Mouse (Mus musculus): Measurements from ENCODE around the gene Lifr.

GRCm38 (mm10) chr15:7189678-7190454 lies 99.5 kb downstream of the Lifr start:
- no peak for TF ChIP-seq POLR2A (IDR thresholded peaks at IDR 0.05; ENCODE audit: borderline replicate concordance, extremely low read depth, low read depth, low read length)
- no peak for TF ChIP-seq CTCF (IDR thresholded peaks at IDR 0.05; ENCODE audit: insufficient read depth, low read length)
